Mouse (Mus musculus) bone marrow, adult 2 months (tissue): ENCODE measurements around the gene Spata13.

ENCODE experiments used
- CTCF ChIP-seq: fragments of 200-500 bp; IDR thresholded peaks from 2 replicates; pipeline ENCODE4 v1.5.1; 2011; ENCODE audit warnings: low read length, control low read depth; ENCODE audit not compliant: control insufficient read depth, insufficient read depth
- POLR2A ChIP-seq: fragments of 200-500 bp; IDR thresholded peaks from 2 replicates; pipeline ENCODE4 v1.6.1; 2011; ENCODE audit warnings: low read depth, mild to moderate bottlenecking, control low read depth, low read length, borderline replicate concordance; ENCODE audit not compliant: control insufficient read depth

GRCm38 (mm10) chr14:60777485-60777919 is 143.7 kb downstream of the Spata13 start:
- TF ChIP-seq CTCF = no peak
- no peak for TF ChIP-seq POLR2A
